Mouse (Mus musculus) intestine, postnatal 0 days (tissue): ENCODE data around the gene 1700011L22Rik. TPM values are rescaled to one million over a fixed set of nuclear protein-coding genes. Genes with fewer than 3 reads are reported as not detected.

Experiments used
- ATAC-seq: fragments of 200-750 bp; cut with Nextera tagmentation; 2 replicates; pipeline ENCODE4 v1.8.0; 2017; ENCODE audit warnings: mild to moderate bottlenecking, moderate TSS enrichment, moderate library complexity
- H3K27ac ChIP-seq: fragments of 300-500 bp; sonication (generic); 2 replicates; pipeline ENCODE4 v1.5.1; 2014; ENCODE audit warnings: mild to moderate bottlenecking, low read depth, low read length, moderate library complexity
- H3K27me3 ChIP-seq: fragments of 300-500 bp; sonication (generic); replicated peaks from 2 replicates; pipeline ENCODE4 v1.6.1; 2014; ENCODE audit warnings: low read length, mixed read lengths; ENCODE audit not compliant: control insufficient read depth, insufficient read depth
- H3K36me3 ChIP-seq: fragments of 300-500 bp; sonication (generic); 2 replicates; pipeline ENCODE4 v1.6.1; 2014; ENCODE audit warnings: mild to moderate bottlenecking, moderate library complexity; ENCODE audit not compliant: control insufficient read depth, insufficient read depth
- H3K4me1 ChIP-seq: fragments of 300-500 bp; sonication (generic); replicated peaks from 2 replicates; pipeline ENCODE4 v1.6.1; 2014; ENCODE audit warnings: antibody characterized with exemption, low read length, mixed read lengths; ENCODE audit not compliant: control insufficient read depth, insufficient read depth
- H3K4me2 ChIP-seq: fragments of 300-500 bp; sonication (generic); replicated peaks from 2 replicates; pipeline ENCODE4 v1.6.1; 2014; ENCODE audit warnings: low read depth, mild to moderate bottlenecking, moderate library complexity
- H3K4me3 ChIP-seq: fragments of 300-500 bp; sonication (generic); 2 replicates; pipeline ENCODE4 v1.5.1; 2014; ENCODE audit warnings: low read depth, low read length
- H3K9ac ChIP-seq: fragments of 300-500 bp; sonication (generic); 2 replicates; pipeline ENCODE4 v1.6.1; 2014; ENCODE audit warnings: mild to moderate bottlenecking, low read depth, low read length
- H3K9me3 ChIP-seq: fragments of 300-500 bp; sonication (generic); 2 replicates; pipeline ENCODE4 v1.6.1; 2016; ENCODE audit warnings: mixed run types; ENCODE audit not compliant: control insufficient read depth
- CTCF ChIP-seq: sonication (generic); IDR thresholded peaks from 2 replicates; pipeline ENCODE4 v1.5.1; 2016; ENCODE audit warnings: low read depth, mild to moderate bottlenecking, control low read depth, antibody characterized with exemption, moderate library complexity
- WGBS: fragments of 180-500 bp; shearing (Covaris S2); extraction: QIAGEN DNeasy Blood & Tissue Kit; methylation state at CpG from one replicate; pipeline ENCODE4 v1.1.7; 2014; 5-methylcytosine and 5-hydroxymethylcytosine counted together
- polyA plus RNA-seq: library from polyadenylated mRNA; unstranded; fragments of >200 nt; fragmentation: Nextera tagmentation; extraction: Ambion mirVana; gene quantifications from 2 replicates; pipeline ENCODE4 v1.2.1, GENCODE M21; 2015

1700011L22Rik gene
- polyA plus RNA-seq, 1 experiment from 2014 or later: not detected

GRCm38 (mm10) chr8:79201446-79202147 is 46.8 kb downstream of the 1700011L22Rik start:
- Histone ChIP-seq H3K4me1 (no peaks in the 10 kb centered on the region), H3K4me2 (no peak overlapping the region), H3K4me3 (no peak overlapping the region), H3K27ac (no peak overlapping the region), H3K27me3 (no peaks in the 10 kb centered on the region), H3K36me3 (no peaks in the 10 kb centered on the region; the same call in 1 of the 2 replicates), H3K9ac (no peak overlapping the region), H3K9me3 (no peaks in the 10 kb centered on the region)
- no peak for ATAC-seq
- 65% methylated on average over 11 of the region's 11 CpGs for WGBS
- no peak for TF ChIP-seq CTCF

DNA sequence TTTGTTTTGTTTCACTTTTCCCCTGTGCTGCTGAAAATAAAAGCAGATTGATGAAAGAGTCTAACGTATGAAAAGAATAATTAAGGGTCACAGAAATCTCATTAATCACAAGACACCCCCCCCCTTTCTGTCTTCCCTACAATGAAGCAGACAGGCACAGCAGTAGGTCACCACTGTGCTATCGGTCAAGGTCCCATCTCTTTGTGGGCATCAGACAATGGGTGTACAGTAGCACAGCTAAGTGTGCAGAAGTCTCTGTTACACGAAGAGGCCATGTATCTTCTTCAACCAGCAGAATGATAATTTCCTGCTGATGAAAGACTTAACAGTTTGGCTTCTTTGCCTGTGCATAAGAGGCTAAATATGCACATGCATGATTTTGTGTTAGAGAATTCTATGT is 49.7 kb downstream of the 1700011L22Rik start:
- H3K9me3 ChIP-seq: no peaks in the 10 kb centered on the region
- no peak for ATAC-seq
- no peaks in the 10 kb centered on the region for H3K27me3 ChIP-seq
- H3K27ac ChIP-seq: no peak overlapping the region
- no peak for TF ChIP-seq CTCF
- H3K4me2 ChIP-seq: no peak overlapping the region
- no peak overlapping the region for H3K9ac ChIP-seq
- 78% methylated on average over 3 of the region's 3 CpGs for WGBS
- H3K4me3 ChIP-seq: no peak overlapping the region
- no peaks in the 10 kb centered on the region; the same call in 1 of the 2 replicates for H3K36me3 ChIP-seq
- H3K4me1 ChIP-seq: no peaks in the 10 kb centered on the region

DNA sequence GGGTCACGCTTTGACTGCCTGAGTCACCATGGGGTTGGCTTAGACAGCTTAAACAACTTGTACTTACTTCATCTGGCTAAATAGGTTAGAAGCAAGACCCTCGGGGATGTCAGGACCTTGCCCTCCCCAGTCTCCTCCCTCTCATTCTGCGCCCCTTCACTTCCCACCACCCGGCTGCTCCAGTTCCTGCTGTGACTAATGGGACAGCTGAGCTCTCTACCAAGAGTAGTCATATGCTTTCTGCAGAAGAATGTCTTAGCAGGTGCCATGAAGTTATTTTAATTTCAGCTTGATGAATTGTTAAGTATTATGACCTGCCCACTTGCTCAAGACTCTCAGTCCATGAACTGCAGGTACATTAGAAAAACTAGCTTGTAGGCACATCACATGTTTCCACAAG is 51.9 kb downstream of the 1700011L22Rik start:
- WGBS: 84% methylated on average over 4 of the region's 4 CpGs
- Histone ChIP-seq H3K9ac (no peak overlapping the region), H3K4me3 (no peak overlapping the region)

GRCm38 (mm10) chr8:79190071-79190470 is 58.3 kb downstream of the 1700011L22Rik start:
- no peak overlapping the region; the same call in 1 of the 2 replicates for H3K27ac ChIP-seq

More for the DNA sequence above, 51.9 kb downstream of the 1700011L22Rik start:
- no peak for TF ChIP-seq CTCF
- ATAC-seq: no peak
- no peaks in the 10 kb centered on the region for H3K9me3 ChIP-seq
- H3K4me1 ChIP-seq: no peaks in the 10 kb centered on the region
- H3K36me3 ChIP-seq: no peaks in the 10 kb centered on the region; the same call in 1 of the 2 replicates
- H3K4me2 ChIP-seq: no peak overlapping the region
- H3K27me3 ChIP-seq: no peaks in the 10 kb centered on the region
- H3K27ac ChIP-seq: no peak overlapping the region

GRCm38 (mm10) chr8:79185488-79185887 is 62.9 kb downstream of the 1700011L22Rik start:
- ATAC-seq: no peak
- Histone ChIP-seq H3K4me3 (no peak overlapping the region), H3K36me3 (peaks cover 65% of the 10 kb centered on the region), H3K4me1 (no peaks in the 10 kb centered on the region), H3K4me2 (no peak overlapping the region), H3K27ac (no peak overlapping the region), H3K27me3 (no peaks in the 10 kb centered on the region), H3K9ac (no peak overlapping the region), H3K9me3 (no peaks in the 10 kb centered on the region)
- WGBS: 82% methylated on average over 7 of the region's 7 CpGs
- TF ChIP-seq CTCF: no peak

More at GRCm38 (mm10) chr8:79190071-79190470, 58.3 kb downstream of the 1700011L22Rik start:
- no peak overlapping the region for H3K4me2 ChIP-seq
- H3K4me3 ChIP-seq: no peak overlapping the region
- no peaks in the 10 kb centered on the region for H3K9me3 ChIP-seq
- H3K9ac ChIP-seq: no peak overlapping the region
- WGBS: 93% methylated on average over 10 of the region's 10 CpGs
- H3K27me3 ChIP-seq: no peaks in the 10 kb centered on the region
- H3K4me1 ChIP-seq: no peaks in the 10 kb centered on the region
- peaks cover 43% of the 10 kb centered on the region for H3K36me3 ChIP-seq
- no peak for TF ChIP-seq CTCF
- ATAC-seq: no peak

DNA sequence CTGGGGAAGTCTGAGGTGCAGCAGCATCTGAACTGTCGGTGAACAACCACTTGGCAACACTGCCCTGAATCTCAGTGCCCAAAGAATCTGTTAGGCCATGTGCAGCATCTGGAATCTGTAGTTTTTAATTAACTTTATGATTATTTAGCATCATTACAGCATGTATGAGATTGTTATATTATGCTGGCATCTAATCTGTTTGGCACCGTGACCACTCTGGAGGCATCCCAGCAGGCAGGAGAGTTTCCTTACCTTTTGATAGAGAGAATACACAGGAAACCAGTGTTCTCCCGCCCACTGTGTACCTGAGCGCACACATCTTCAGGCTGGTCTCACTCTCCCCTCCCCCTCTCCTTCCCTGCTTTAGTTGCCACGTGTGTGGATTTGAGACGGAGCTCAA is 68.7 kb downstream of the 1700011L22Rik start:
- 85% methylated on average over 6 of the region's 6 CpGs for WGBS
- TF ChIP-seq CTCF: no peak
- H3K4me2 ChIP-seq: no peak overlapping the region
- no peak overlapping the region for H3K27ac ChIP-seq
- peaks cover 64% of the 10 kb centered on the region for H3K36me3 ChIP-seq
- H3K9me3 ChIP-seq: no peaks in the 10 kb centered on the region
- no peak for ATAC-seq
- no peak overlapping the region for H3K4me3 ChIP-seq
- no peaks in the 10 kb centered on the region for H3K27me3 ChIP-seq
- no peaks in the 10 kb centered on the region for H3K4me1 ChIP-seq
- H3K9ac ChIP-seq: no peak overlapping the region
